Mouse (Mus musculus) cerebellum, postnatal 14 days (tissue): ENCODE measurements around the gene Rps6ka1.
A peak's percentile ranks its signal among the peaks of the same experiment; 100 is the strongest.
"Not testable (repeated sequence)": the region's sequence is repeated elsewhere in the genome, so short reads cannot be mapped to it uniquely, and the experiment has no call there.

Source experiments
- DNase-seq, 2 experiments: peaks; one replicate each; pipeline ENCODE4 v3.0.0; 2021; ENCODE audit warnings: mixed read lengths in 2 of 2

Rps6ka1 gene

DNA sequence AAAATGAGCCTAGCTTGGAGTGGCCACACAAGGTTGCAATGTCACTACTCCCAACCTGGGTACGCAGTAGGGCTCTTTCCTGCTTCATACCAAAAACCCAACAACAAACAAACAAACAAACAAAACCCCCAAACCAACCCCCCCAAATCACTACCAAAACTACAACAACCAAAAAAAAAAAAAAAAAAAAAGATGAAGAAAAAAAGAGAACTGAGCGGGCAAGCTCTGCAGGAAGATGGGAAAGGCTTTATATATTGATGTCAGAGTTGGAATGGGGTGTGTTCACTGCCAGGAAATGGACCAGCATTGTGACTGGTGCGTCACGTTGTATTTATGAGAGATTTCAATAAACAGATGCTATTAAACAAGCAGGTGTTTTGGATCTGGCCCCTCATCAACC is 33.0 kb downstream of the Rps6ka1 start:
- DNase-seq: no peak

DNA sequence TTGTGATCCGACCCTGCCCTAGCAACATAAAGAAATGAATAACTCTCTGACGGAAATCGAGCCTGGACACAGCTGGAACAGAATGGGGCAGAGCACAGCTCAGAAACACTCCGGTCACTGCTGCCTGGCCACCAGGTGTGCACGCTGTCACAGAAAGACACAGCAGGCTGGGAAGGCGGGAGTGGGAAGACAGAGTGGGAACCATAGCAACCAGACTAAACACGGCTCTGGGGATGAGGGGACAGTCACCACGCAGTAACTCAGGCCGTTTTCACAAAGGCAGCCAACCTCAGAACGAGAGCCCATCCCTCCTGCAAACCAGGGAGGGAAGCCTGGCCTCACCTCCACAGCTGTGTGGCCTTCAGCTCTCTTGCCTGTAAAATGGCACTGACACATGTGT is 34.0 kb downstream of the Rps6ka1 start:
- no peak for DNase-seq

DNA sequence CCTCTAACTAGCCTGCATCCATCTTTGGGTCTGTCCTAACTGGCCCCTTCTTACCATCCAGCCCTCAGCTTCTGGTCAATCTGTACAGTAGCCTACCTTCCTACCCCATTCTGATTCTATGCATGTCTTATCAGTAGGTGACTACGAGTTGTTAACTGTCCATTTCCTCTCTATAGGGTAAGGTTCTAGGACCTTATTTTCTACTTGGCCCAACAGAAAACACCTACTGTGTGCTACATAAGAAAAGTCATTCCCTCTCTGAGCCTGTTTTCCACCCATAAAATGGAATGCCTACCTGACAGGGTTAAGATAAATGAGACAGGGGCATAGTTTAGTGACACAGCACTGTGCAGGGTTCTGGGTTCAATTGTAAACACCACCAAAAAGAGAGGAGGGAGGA is 41.0 kb downstream of the Rps6ka1 start:
- no peak for DNase-seq

DNA sequence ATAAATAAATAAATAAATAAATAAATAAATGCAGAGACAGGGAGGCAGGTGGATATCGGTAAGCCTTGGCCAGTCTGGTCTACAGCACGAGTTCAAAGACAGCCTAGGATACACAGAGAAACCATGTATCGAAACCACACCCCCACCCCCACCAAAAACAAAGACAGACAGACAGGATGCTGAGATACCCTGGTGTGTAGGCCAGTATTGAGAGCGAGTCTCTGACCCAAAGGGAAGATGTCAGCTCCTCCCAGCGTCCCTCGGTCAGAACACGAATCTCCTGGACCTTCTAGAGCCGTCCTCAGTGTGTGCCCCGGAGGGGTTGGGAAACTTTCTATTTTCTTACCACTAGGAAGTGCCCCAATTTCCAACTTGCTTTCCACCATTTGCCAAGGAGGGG is 42.5 kb downstream of the Rps6ka1 start:
- no peak for DNase-seq

DNA sequence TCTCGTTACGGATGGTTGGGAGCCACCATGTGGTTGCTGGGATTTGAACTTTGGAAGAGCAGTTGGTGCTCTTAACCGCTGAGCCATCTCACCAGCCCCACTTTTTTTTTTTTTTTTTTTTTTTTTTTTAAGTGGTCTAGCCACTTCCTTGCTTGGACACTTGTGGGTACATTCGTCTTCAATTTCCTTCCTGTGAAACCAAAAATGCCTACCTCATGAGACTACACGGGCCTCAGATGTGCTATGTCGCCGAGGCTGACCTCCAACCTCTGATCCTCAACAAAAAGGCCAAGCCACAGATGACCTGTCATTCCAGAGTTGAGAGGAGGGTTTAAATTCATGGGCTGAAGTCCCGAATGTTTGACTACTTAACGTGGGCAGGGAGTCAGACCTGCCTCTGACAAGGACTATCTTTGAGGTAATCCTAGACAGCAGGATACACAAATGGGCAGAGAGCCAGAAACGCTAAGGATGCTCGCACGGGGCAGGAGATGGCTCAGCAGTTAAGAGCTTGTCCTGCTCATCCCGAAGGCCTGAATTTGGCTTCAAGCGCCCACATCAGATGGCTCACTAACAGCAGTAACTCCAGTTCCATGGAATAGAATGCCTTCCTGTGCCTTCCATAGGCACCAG is 43.3 kb downstream of the Rps6ka1 start:
- DNase-seq: peak; percentile 40 to 49

DNA sequence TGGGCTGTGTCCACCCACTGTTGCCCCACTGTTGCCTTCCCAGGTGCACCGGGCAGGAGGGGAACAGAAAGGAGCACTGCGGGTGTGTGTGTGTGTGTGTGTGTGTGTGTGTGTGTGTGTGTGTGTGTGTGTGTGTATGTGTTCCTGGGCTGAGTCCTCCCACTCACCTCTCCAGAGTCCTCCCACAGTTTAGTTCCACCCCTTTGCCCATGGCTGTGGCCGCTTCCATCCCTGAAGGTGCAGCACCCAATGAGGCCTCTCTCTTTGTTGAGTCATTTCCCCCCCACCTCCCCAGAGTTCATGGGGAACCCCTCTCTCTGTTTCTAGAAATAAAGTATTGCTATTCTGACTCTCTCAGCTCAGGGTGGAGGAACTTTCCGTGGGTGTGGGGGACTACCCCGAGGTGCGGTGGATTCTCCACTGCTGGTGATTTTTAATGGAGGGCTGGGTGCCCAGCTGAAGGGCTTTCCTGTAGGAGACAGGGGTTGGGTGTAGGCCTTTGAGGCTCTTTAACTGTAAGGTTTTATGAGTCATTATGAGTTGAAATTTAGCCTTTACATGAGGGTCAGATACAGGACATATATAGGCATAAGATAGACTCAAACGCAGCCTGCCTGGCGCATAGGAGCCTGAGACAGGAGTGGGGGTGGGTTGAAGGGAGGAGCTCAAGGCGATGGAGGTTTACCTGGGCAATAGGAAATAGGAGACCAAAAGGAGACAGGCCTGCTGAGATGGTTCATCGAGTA is 44.4 kb downstream of the Rps6ka1 start:
- no peak for DNase-seq

DNA sequence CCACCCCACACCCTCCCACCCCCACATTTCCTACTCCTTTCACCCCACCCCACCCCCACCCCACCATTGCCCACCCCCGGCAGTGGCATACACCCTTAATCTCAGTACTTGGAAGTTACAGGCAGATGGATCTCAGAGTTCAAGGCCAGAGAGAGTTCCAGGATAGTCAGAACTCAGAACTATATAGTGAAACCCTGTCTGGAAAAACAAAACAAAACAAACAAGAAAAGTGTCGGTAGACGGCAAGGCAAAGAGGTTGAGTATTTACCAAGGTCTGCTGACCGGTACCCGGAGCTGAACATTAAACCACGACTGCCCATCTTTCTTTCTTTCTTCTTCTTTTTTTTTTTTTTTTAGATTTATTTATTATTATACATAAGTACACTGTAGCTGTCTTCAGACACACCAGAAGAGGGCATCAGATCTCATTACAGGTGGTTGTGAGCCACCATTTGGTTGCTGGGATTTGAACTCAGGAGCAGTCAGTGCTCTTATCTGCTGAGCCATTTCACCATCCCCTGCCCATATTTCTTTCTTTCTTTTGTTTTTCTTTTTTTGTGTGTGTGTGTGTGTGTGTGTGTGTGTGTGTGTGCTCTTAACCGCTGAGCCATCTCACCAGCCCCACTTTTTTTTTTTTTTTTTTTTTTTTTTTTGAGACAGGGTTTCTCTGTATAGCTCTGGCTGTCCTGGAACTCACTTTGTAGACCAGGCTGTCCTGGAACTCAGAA is 45.7 kb downstream of the Rps6ka1 start:
- not testable (repeated sequence) for DNase-seq

DNA sequence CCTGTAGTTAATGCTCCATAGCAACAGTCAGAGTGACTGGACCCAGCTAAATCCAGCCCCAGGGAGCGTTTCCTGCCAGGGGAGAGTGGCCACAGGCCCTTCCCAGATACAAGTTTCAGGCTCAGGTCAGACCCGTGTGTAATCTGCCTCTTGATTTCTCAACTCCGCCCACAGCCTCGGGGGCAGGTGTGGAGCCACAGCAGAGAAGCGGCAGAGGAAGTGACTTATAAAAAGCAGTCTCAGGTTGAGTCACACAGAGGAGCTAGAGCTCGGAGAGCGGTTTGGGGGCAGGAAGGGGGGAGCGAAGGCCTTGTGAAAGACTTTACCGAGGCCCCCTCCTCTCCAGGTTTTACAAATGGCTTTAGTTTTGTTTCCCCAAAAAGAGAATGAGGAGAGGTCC is 46.6 kb downstream of the Rps6ka1 start:
- no peak for DNase-seq

DNA sequence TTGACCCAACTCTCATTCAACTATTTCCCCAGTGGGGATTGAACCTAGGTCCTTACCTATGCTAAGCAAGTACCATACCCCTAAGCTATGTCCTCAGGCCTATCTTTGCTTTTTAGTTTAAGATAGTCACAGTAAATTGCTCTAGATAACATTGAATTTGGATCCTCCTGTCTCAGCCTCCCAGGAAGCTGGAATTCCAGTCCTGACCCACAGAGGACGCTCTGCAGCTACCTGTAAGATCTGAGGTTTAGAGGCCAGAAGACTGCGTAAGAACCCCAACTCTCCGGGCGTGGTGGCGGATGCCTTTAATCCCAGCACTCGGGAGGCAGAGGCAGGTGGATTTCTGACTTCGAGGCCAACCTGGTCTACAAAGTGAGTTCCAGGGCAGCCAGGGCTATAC is 47.1 kb downstream of the Rps6ka1 start:
- no peak for DNase-seq

DNA sequence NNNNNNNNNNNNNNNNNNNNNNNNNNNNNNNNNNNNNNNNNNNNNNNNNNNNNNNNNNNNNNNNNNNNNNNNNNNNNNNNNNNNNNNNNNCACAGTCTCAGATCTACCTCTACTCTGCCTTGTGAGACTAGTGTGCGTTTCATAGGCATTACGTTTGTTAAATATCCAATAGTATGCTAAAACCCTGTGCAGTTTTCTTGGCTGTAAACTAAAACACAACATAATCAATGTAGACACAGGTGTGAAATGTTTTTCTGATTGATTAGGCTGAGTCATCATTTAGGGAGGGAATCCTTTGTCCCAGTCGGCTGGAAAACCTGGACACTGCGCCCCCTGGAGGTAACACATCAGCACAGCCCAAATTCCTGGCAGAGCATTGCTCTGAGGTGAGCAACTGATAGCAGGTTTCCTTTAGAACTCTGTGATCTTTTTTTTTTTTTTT is 48.2 kb downstream of the Rps6ka1 start:
- peak in 1 of 2 experiments; percentile 67 for DNase-seq

DNA sequence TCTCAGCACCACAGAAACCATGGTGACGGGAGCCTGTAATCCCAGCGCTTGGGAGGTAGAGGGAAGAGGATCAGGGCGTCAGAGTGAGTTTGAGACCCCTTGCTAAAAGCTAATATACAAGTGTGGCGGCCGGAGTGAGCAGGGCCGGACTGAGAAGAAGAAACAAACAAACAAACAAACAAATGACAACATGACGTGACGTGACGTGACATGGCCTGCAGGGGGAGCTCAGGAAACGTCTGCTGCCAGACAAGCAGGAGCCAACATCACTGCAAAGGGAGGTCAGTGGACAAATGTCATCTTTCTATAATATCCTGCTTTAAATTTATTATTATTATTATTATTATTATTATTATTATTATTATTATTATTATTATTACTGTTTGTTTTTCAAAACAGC is 51.0 kb downstream of the Rps6ka1 start:
- DNase-seq: peak; percentile 64 to 80

DNA sequence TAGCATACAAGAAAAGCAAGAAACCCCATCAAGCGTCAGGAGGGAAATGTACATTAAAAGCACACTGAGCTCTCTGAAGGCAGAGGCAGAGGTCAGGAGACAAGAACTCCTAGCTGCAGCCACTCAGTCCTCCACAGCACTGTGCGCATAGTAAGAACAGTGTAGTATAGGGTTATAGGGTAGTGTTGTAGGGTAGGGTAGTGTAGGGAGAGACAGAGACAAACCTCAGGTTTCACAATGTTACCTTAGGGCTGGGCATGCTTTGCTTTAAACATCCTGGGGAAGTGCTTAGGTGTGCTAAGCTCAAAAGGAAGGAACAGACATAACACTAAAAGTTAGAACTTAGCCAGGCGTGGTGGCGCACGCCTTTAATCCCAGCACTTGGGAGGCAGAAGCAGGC is 52.4 kb downstream of the Rps6ka1 start:
- DNase-seq: no peak

DNA sequence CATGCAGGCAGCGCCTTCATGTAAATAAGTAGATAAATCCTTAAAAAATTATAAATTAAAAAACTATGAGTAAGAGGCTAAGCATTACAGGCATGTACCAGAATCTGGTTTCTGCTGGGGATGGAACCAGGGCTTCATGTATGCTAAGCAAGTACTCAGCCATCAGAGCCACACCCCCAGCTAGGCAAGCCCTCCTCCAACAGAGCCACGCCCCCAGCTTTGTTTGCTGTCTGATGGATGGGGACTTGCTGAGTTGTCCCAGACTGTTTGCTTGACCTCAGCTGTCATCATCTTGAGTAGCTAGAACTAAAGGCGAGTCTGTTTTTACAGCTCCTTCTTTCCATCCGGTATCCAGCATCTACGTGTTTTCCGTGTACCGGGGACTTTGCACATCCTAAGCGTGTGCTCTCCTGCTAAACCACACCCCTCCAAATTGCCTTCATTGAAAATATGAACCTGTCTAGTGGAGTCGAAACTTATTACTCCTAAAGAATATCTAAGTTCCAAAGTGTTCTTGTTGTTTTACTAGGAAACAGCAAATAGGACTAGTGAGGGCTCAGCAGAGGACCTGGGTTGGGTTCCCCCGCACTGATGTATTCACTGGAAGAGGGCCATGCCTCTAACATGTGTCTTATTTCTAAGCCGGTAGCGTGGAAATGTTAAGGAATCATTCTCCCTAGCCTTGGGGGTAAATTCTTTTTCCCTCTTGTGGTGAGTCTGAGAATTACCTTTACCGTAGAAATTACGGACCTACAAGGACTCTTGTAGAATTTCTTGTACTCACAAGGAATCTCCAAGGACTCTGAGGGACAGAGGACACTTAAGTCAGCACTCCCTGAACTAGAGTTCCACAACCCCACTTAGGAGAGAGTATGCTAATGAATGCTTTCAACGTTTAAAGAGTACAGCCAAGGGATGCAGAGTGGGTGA is 54.4 kb downstream of the Rps6ka1 start:
- DNase-seq: no peak

DNA sequence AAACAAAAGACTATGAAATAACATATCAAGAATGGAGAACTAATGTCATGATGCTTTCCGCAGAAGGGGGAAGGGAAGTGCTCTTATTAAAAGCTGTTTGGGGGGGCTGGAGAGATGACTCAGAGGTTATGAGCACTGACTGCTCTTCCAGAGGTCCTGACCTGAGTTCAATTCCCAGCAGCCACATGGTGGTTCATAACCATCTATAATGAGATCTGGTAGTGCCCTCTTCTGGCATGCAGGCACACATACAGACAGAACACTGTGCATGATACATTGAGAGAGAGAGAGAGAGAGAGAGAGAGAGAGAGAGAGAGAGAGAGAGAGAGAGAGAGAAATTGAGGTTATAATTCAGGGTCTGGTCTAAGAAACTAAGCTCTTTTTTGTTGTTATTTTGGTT is 57.1 kb downstream of the Rps6ka1 start:
- no peak for DNase-seq

DNA sequence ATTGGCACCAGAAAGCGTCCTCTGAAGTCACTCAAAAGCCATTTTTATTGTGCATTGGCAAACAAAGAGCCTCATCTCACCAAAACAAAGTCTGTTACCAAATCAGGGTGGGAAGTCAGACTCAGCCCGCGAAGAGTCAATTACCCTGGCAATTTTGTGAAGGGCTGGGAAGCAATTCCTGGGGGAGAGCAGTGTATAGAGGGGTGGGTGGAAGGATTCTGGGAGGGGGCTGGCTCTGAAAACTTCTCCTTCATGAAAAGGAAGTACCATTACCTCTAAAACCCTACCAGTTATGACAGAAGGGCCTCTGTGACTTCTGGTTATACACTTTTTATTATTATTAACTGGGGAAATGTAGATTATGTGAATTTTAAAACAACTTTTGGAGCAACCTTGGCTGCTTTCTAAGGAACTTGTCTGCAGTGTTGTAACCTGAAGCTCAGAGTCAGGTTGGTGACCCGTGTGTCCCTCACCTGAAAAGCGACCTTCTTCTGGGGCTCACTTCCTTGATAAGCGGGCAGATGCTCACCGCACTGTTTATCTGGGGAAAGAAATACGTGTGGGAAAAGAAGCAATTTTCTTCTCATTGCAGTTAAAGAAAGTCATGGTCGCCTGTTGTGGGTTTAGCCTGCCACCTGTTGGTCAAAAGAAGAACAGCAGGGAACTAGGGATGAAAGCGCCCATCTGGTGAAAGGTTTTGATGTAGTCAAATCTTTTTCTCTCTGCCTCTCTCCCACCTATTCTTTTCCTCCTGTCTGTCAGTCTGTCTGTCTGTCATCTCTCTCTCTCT is 58.1 kb downstream of the Rps6ka1 start:
- DNase-seq: peak; percentile 87

DNA sequence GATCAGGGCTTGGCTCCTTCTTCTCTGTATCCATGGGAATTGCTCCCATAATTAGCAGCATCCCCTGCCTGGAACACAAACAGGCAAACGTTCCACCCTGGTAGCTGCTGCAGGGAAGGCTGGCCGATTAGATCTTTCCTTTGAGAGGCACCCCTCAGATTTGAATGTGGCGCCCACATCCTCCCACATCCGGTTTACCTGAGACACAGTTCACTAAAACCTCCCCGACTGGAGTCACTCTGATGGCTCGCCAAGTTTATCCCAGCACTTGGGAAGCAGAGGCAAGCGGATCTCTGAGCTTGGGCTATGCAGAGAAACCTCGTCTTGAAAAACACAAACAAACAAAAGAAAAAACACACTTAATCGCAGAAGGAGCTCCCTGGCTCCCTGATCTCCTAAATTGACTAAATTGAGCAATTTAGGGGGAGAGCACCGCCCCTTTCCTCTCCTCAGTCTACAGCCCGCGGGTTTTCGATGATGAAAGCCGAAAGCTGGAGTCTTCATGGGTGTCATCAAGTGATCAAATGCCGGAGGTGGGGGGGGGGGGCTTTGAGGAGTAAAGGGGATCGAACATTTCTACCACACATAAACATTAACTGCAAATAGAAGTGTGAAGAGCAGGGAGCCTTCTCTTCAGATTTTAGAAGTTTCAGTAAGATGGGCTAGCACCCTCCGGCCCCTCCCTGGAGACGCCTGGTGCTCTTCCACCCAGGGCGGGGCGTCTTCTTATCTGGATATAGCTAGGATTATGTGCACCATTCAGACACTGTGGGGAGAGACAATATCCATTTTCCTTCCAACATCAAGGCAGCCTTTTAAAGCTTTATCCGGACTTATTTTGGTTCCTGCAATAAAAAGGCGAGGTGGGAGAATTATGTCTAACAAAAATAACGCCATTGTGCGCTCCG is 59.5 kb downstream of the Rps6ka1 start:
- no peak for DNase-seq

DNA sequence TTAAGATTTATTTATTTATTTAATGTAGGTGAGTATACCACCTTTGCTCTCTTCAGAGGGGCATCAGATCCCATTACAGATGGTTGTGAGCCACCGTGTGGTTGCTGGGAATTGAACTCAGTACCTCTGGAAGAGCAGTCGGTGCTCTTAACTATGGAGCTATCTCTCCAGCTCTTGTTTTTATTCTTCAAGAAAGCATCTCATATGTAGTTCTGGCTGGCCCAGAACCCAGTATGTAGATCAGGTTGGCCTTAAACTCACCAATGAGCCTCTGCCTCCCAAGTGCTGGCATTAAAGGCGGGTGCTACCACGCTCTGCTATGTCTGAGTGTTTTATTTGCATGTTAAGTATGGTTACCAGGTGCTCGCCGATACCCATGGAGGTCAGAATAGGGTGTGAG is 60.2 kb downstream of the Rps6ka1 start:
- no peak for DNase-seq

DNA sequence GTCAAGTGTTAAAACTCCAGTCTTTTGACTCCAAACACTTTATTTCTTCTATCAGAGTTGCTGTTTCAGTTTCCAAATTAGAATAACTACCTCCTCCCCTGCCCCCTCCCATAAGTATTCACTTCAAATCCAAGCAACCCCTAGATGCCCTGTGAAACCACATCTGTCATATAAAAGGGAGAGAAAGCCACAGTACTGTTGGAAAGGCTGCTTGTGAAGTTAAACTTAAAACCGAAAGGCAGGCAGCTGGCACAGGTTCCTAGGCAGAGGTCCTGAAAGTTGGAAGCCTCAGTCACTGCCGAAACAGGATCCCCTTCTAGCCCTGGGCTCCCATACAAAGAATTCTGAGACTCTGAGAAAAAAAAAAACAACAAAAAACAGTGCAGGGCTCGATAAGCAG is 61.9 kb downstream of the Rps6ka1 start:
- no peak for DNase-seq

DNA sequence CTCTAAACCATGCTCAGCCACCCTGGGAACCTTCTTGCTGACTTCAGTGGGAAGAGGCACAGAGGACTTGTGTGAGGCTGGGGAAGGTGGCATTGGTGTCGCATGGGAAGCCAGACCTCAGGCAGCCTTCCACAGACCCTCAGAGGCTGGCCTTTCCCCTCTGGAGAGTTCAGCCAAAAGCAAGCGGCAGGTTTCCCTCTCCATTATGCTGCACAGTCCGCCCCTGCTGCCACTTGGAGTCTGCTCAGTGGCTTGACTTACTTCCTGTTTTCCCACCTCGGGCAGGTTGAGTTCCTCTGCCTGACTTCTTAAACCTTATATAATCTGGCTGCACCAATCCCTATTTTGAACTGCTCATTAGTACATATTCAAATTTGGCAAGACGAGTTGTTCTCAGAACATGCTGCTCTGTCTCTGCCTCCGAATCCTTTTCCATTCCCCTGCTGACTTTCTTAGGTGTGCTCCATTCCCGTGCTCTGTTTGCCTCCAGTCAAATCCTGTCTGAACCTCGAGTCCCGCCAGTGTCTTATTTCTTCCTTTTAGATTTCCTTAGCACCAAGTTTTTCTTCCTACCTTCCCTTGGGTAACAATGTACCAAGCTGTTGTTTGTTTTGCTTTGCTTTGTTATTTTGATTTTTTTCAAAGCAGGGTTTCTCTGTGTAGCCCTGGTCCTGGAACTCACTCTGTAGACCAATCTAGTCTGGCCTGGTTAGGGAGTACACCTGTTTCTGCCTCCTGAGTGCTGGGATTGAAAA is 66.6 kb downstream of the Rps6ka1 start:
- DNase-seq: no peak

DNA sequence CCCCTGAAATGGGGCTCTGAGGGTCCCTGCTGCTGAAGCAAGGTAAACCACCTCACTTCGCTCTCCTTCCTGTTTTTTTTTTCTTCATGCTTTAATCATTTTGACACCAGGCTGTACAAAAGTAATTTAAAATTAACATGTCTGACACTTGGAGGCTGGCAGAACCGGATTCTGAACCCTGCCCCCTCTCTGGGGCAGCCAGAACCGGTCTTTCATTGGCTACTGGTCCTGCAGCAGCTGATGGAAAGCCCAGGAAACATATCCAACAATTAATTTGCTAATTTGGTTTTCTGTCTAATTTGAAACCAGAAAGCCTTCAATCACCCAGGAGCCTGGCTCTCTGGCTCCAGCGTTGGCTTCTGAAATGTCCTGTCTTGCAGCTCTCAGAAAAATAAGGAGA is 67.4 kb downstream of the Rps6ka1 start:
- no peak for DNase-seq
